Mouse (Mus musculus) hindbrain, embryonic 12.5 days (tissue): Measurements from ENCODE around the gene Gfral. TPM values are rescaled to one million over a fixed set of nuclear protein-coding genes. Genes with fewer than 3 reads are reported as not detected.

Source experiments
- polyA plus RNA-seq: library from polyadenylated mRNA; unstranded; fragments of >200 nt; fragmentation: Nextera tagmentation; extraction: Ambion mirVana; gene quantifications from 2 replicates; pipeline ENCODE4 v1.2.1, GENCODE M21; 2016

Gene Gfral
- polyA plus RNA-seq, 1 experiment from 2014 or later: not detected

Other genes with a start within 250 kb of the Gfral start
- gene Hmgcll1, start 198.8 kb downstream of the Gfral start, polyA plus RNA-seq: 17.2 and 18.3 TPM in 2 replicates
- 2.1 and 2.6 TPM in 2 replicates for gene Hcrtr2, start 110.2 kb upstream of the Gfral start, polyA plus RNA-seq